Mouse (Mus musculus) CH12.LX (cell line): Measurements from ENCODE around the gene Itga9. TPM values are rescaled to one million over a fixed set of nuclear protein-coding genes. Genes with fewer than 3 reads are reported as not detected.
A peak's percentile ranks its signal among the peaks of the same experiment; 100 is the strongest.

Source experiments
- DNase-seq: peaks from one replicate; pipeline ENCODE4 v3.0.0-alpha.2; 2013; ENCODE audit errors: extremely low read depth
- H3K27ac ChIP-seq: 2 replicates; pipeline ENCODE4 v1.5.1; 2012; ENCODE audit warnings: low read depth, mild to moderate bottlenecking, control low read depth, moderate library complexity; ENCODE audit not compliant: insufficient read depth
- H3K27me3 ChIP-seq: replicated peaks from 2 replicates; pipeline ENCODE3; 2012; ENCODE audit warnings: inconsistent platforms
- H3K36me3 ChIP-seq, 2 experiments: replicated peaks in 1 of 2; 2 replicates each; pipeline versions ENCODE3 to v1.6.1; 2012; ENCODE audit warnings: inconsistent platforms in 1 of 2, low read length in 1 of 2, mild to moderate bottlenecking in 1 of 2, mixed read lengths in 1 of 2, moderate library complexity in 1 of 2; ENCODE audit not compliant: control insufficient read depth in 1 of 2, insufficient read depth in 1 of 2
- H3K4me1 ChIP-seq, 2 experiments: 2 replicates each; pipeline ENCODE4 v1.6.1; 2012; ENCODE audit warnings: inconsistent platforms in 1 of 2, moderate library complexity in 1 of 2; ENCODE audit not compliant: insufficient read depth in 2 of 2, control insufficient read depth in 1 of 2
- H3K4me2 ChIP-seq: 2 replicates; pipeline ENCODE4 v1.6.1; 2012; ENCODE audit warnings: low read depth, mild to moderate bottlenecking, control low read depth; ENCODE audit not compliant: poor library complexity, insufficient read depth, severe bottlenecking
- H3K4me3 ChIP-seq, 3 experiments: fragments of 150-350 bp in 1 of 3; sonication (generic) in 1 of 3; replicated peaks in 1 of 3; 2 replicates each; pipeline versions ENCODE3 to v1.5.1; 2011 to 2012; ENCODE audit warnings: low read depth in 2 of 3, low read length in 2 of 3, mild to moderate bottlenecking in 2 of 3, moderate library complexity in 2 of 3, control low read depth in 1 of 3, improper control_type of control experiment in 1 of 3, inconsistent platforms in 1 of 3, mixed read lengths in 1 of 3; ENCODE audit not compliant: poor library complexity in 1 of 3
- H3K79me2 ChIP-seq: replicated peaks from 2 replicates; pipeline ENCODE4 v1.6.1; 2012; ENCODE audit warnings: mild to moderate bottlenecking, moderate library complexity; ENCODE audit not compliant: control insufficient read depth, poor library complexity, insufficient read depth, severe bottlenecking; ENCODE audit errors: extremely low read depth
- H3K9ac ChIP-seq: 2 replicates; pipeline ENCODE4 v1.6.1; 2012; ENCODE audit warnings: low read depth, mild to moderate bottlenecking, control low read depth, moderate library complexity; ENCODE audit not compliant: insufficient read depth
- H3K9me3 ChIP-seq: replicated peaks from 2 replicates; pipeline ENCODE3; 2012; ENCODE audit warnings: low read length, inconsistent platforms, mixed read lengths
- CHD2 ChIP-seq: IDR thresholded peaks from 2 replicates; pipeline ENCODE4 v1.6.1; 2011; ENCODE audit warnings: low read length, improper control_type of control experiment
- E2F4 ChIP-seq: IDR thresholded peaks from 2 replicates; pipeline ENCODE4 v1.6.1; 2011; ENCODE audit warnings: low read depth, low read length, improper control_type of control experiment; ENCODE audit not compliant: insufficient replicate concordance
- EP300 ChIP-seq: IDR thresholded peaks from 2 replicates; pipeline ENCODE4 v1.6.1; 2011; ENCODE audit warnings: low read length, improper control_type of control experiment
- JUN ChIP-seq: IDR thresholded peaks from 2 replicates; pipeline ENCODE4 v1.6.1; 2011; ENCODE audit warnings: low read depth, mild to moderate bottlenecking, low read length, improper control_type of control experiment, moderate library complexity; ENCODE audit not compliant: insufficient read depth
- MAFK ChIP-seq: IDR thresholded peaks from 2 replicates; pipeline ENCODE4 v1.6.1; 2011; ENCODE audit warnings: low read length, improper control_type of control experiment; ENCODE audit not compliant: insufficient replicate concordance
- PAX5 ChIP-seq: IDR thresholded peaks from 2 replicates; pipeline ENCODE4 v1.6.1; 2012; ENCODE audit warnings: low read length, inconsistent platforms, mixed read lengths
- TCF12 ChIP-seq: IDR thresholded peaks from 2 replicates; pipeline ENCODE4 v1.6.1; 2014; ENCODE audit warnings: low read depth, mild to moderate bottlenecking, inconsistent platforms, low read length, improper control_type of control experiment
- USF2 ChIP-seq: conservative IDR thresholded peaks from 2 replicates; pipeline ENCODE4 v1.6.1; 2011; ENCODE audit warnings: low read depth, low read length, improper control_type of control experiment
- ZC3H11A ChIP-seq: IDR thresholded peaks from 2 replicates; pipeline ENCODE4 v1.6.1; 2012; ENCODE audit warnings: low read depth, mild to moderate bottlenecking, inconsistent platforms, low read length, improper control_type of control experiment
- dilution Hi-C: fragments of 300-500 bp; cut with MboI; formaldehyde crosslinking; loops from 2 replicates; pipeline ENCODE4 v1.14.3; 2020; ENCODE audit warnings: low sequenced_read_pairs; ENCODE audit not compliant: extremely low pct_unique_long_range_greater_than_20kb, extremely low pct_ligation_motif_present
- in situ Hi-C: fragments of 300-500 bp; cut with MboI; formaldehyde crosslinking; loops from 3 replicates; pipeline ENCODE4 v1.14.3; 2019; ENCODE audit warnings: low sequenced_read_pairs, low pct_ligation_motif_present, low pct_unique_long_range_greater_than_20kb, mixed read lengths
- polyA plus RNA-seq: library from polyadenylated mRNA; unstranded; fragments of >175 nt; gene quantifications from 2 replicates; pipeline ENCODE4 v1.2.1, GENCODE M21; 2012; ENCODE audit warnings: low read depth; ENCODE audit not compliant: insufficient read length
- total RNA-seq, 2 experiments: library from RNA; depleted of rRNA; stranded (reverse); fragments of 300-350 nt in 1 of 2; fragments of >200 nt in 1 of 2; gene quantifications; 2 replicates each; pipeline ENCODE4 v1.2.3; 2012 to 2014

Gene Itga9
- total and polyA plus RNA-seq, 3 experiments: 0.19 TPM; not detected in 2

GRCm38 (mm10) chr9:118584838-118585237, 21.7 kb upstream of the Itga9 start:
- in situ Hi-C loops: loop anchor here (25.0 kb wide), 2 partner anchors 327 to 477 kb away; partner anchors contain the start of gene Vill
- Histone ChIP-seq H3K4me3 (no peak overlapping the region), H3K4me1 (peaks cover 0 to 16% of the 10 kb centered on the region in 2 experiments; a peak in 2 of 4 replicates), H3K9ac (no peak overlapping the region), H3K27me3 (no peaks in the 10 kb centered on the region), H3K79me2 (no peaks in the 10 kb centered on the region), H3K27ac (no peak overlapping the region), H3K36me3 (peaks cover 16 to 62% of the 10 kb centered on the region in 2 experiments), H3K9me3 (no peaks in the 10 kb centered on the region), H3K4me2 (no peak overlapping the region)
- dilution Hi-C loops: no loop called here
- TF ChIP-seq ZC3H11A (no peak), E2F4 (no peak), PAX5 (no peak), MAFK (0 out of 2 replicates have a peak, but pooled peaks have one; percentile 27)
- no peak for DNase-seq

- Histone ChIP-seq H3K79me2 (no peaks in the 10 kb centered on the region), H3K27me3 (no peaks in the 10 kb centered on the region), H3K4me2 (no peak overlapping the region), H3K9ac (no peak overlapping the region), H3K36me3 (peaks cover 9 to 51% of the 10 kb centered on the region in 2 experiments), H3K4me3 (no peak overlapping the region), H3K27ac (no peak overlapping the region), H3K9me3 (no peaks in the 10 kb centered on the region), H3K4me1 (peaks cover 0 to 16% of the 10 kb centered on the region in 2 experiments; a peak in 2 of 4 replicates)
- DNase-seq: no peak
- TF ChIP-seq JUN: no peak
- no peak for TF ChIP-seq EP300
- dilution Hi-C loops: no loop called here
- in situ Hi-C loops: loop anchor here (25.0 kb wide), 2 partner anchors 326 to 476 kb away; partner anchors contain the start of gene Vill
Measured at GRCm38 (mm10) chr9:118585998-118586397, 20.5 kb upstream of the Itga9 start.

- Histone ChIP-seq H3K27me3 (no peaks in the 10 kb centered on the region), H3K9ac (no peak overlapping the region), H3K79me2 (no peaks in the 10 kb centered on the region), H3K9me3 (no peaks in the 10 kb centered on the region), H3K4me2 (no peak overlapping the region), H3K27ac (no peak overlapping the region), H3K36me3 (peaks cover 9 to 41% of the 10 kb centered on the region in 2 experiments), H3K4me1 (peaks cover 0 to 16% of the 10 kb centered on the region in 2 experiments; a peak in 2 of 4 replicates), H3K4me3 (no peak overlapping the region)
- TF ChIP-seq ZC3H11A: no peak
- TF ChIP-seq TCF12: no peak
- TF ChIP-seq USF2: no peak
- no peak for TF ChIP-seq CHD2
- in situ Hi-C loops (loop anchor here (25.0 kb wide), 2 partner anchors 325 to 475 kb away; partner anchors contain the start of gene Vill), dilution Hi-C loops (no loop called here)
- DNase-seq: no peak
Measured at GRCm38 (mm10) chr9:118587115-118587514, 19.4 kb upstream of the Itga9 start.
